Mouse (Mus musculus): ENCODE results near the gene Wfdc6a. TPM values are rescaled to one million over a fixed set of nuclear protein-coding genes. Genes with fewer than 3 reads are reported as not detected.

Gene Wfdc6a
- polyA plus RNA-seq, 1 experiment from 2014 or later, result not detected

GRCm38 (mm10) chr2:164544454-164545097, 40.7 kb downstream of the Wfdc6a start:
- H3K27ac ChIP-seq (replicated peaks), result no peak overlapping the region
- H3K9ac ChIP-seq, result no peak overlapping the region
- WGBS, result 62% methylated on average over 5 of the region's 5 CpGs
- no peaks in the 10 kb centered on the region for H3K9me3 ChIP-seq
- ATAC-seq (ENCODE audit: low read depth), result no peak
- H3K27me3 ChIP-seq, result 0 out of 2 replicates have a peak, but pooled peaks cover 3% of the 10 kb centered on the region
- no peak overlapping the region for H3K4me2 ChIP-seq
- no peak overlapping the region for H3K4me3 ChIP-seq
- H3K4me1 ChIP-seq (replicated peaks), result no peaks in the 10 kb centered on the region
- no peaks in the 10 kb centered on the region for H3K36me3 ChIP-seq

DNA sequence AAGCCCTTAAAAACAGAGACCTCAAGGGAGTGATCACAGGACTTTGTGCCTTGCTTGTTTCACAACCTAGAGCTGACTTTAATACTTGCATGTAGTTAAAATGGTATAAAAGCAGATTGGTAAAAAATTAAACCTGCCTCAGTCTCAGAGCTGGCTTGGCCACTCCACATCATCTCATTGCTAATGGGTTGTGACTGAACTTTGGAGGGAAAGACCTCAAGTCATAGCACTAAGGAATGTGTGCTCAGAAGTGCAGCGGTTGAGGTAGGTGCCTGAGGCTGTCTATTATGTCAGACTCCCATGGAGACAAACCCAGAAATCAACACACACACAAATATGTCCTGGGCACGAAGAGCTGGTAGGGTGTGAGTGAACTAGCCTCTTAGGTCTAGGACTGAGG, 41.5 kb downstream of the Wfdc6a start:
- Histone ChIP-seq H3K9me3 (no peaks in the 10 kb centered on the region), H3K4me1 (replicated peaks) (no peaks in the 10 kb centered on the region), H3K9ac (no peak overlapping the region), H3K27ac (replicated peaks) (no peak overlapping the region), H3K27me3 (no peaks in the 10 kb centered on the region), H3K36me3 (no peaks in the 10 kb centered on the region), H3K4me2 (no peak overlapping the region), H3K4me3 (no peak overlapping the region)
- no peak for ATAC-seq (ENCODE audit: low read depth)
- 82% methylated on average over 2 of the region's 2 CpGs for WGBS

- H3K9ac ChIP-seq, result no peak overlapping the region
- H3K9me3 ChIP-seq, result no peaks in the 10 kb centered on the region
- no peak overlapping the region for H3K4me3 ChIP-seq
- ATAC-seq (ENCODE audit: low read depth), result no peak
- H3K27ac ChIP-seq (replicated peaks), result no peak overlapping the region
- H3K27me3 ChIP-seq, result no peaks in the 10 kb centered on the region
- no peaks in the 10 kb centered on the region for H3K4me1 ChIP-seq (replicated peaks)
- H3K36me3 ChIP-seq, result no peaks in the 10 kb centered on the region
- no peak overlapping the region for H3K4me2 ChIP-seq
- 84% methylated on average over 7 of the region's 7 CpGs for WGBS
Measured at GRCm38 (mm10) chr2:164542598-164542997, 42.6 kb downstream of the Wfdc6a start.

GRCm38 (mm10) chr2:164542132-164542531, 43.1 kb downstream of the Wfdc6a start:
- H3K27ac ChIP-seq (replicated peaks), result no peak overlapping the region
- H3K4me2 ChIP-seq, result no peak overlapping the region
- H3K27me3 ChIP-seq, result no peaks in the 10 kb centered on the region
- no peaks in the 10 kb centered on the region for H3K4me1 ChIP-seq (replicated peaks)
- WGBS, result 84% methylated on average over 5 of the region's 5 CpGs
- no peaks in the 10 kb centered on the region for H3K9me3 ChIP-seq
- H3K36me3 ChIP-seq, result no peaks in the 10 kb centered on the region
- no peak overlapping the region for H3K4me3 ChIP-seq
- ATAC-seq (ENCODE audit: low read depth), result no peak
- H3K9ac ChIP-seq, result no peak overlapping the region

GRCm38 (mm10) chr2:164540652-164541427, 44.4 kb downstream of the Wfdc6a start:
- WGBS, result 56% methylated on average over 8 of the region's 8 CpGs
- ATAC-seq (ENCODE audit: low read depth), result no peak

GRCm38 (mm10) chr2:164537003-164537402, 48.2 kb downstream of the Wfdc6a start:
- 86% methylated on average over 4 of the region's 4 CpGs for WGBS

More at GRCm38 (mm10) chr2:164540652-164541427, 44.4 kb downstream of the Wfdc6a start:
- Histone ChIP-seq H3K27ac (replicated peaks) (no peak overlapping the region), H3K27me3 (no peaks in the 10 kb centered on the region), H3K9ac (no peak overlapping the region), H3K4me1 (replicated peaks) (no peaks in the 10 kb centered on the region), H3K4me2 (no peak overlapping the region), H3K9me3 (no peaks in the 10 kb centered on the region), H3K36me3 (no peaks in the 10 kb centered on the region), H3K4me3 (no peak overlapping the region)

DNA sequence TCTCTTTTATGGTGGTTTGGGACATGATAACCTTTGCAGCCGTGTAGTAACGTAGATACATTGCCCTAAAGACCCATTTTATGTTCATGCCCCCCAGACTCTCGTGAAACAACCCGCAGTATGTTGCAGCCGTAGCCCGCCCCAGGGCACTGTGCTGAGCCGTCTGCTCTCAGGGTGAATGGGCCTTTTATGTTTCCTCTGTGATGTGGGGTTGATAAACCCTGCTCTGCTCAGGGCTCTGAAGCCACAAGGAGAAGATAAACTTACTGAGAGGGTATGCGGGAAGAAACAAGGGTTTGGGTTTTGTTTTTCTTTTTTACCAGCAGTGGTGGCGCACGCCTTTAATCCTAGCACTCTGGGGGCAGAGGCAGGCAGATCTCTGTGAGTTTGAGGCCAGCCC, 50.9 kb downstream of the Wfdc6a start:
- H3K4me2 ChIP-seq, result no peak overlapping the region
- no peaks in the 10 kb centered on the region for H3K4me1 ChIP-seq (replicated peaks)
- no peak overlapping the region for H3K9ac ChIP-seq
- WGBS, result 65% methylated on average over 10 of the region's 10 CpGs
- no peaks in the 10 kb centered on the region for H3K9me3 ChIP-seq
- H3K27ac ChIP-seq (replicated peaks), result no peak overlapping the region
- no peak for ATAC-seq (ENCODE audit: low read depth)
- no peaks in the 10 kb centered on the region for H3K27me3 ChIP-seq
- H3K4me3 ChIP-seq, result no peak overlapping the region
- H3K36me3 ChIP-seq, result no peaks in the 10 kb centered on the region

More at GRCm38 (mm10) chr2:164537003-164537402, 48.2 kb downstream of the Wfdc6a start:
- Histone ChIP-seq H3K4me2 (no peak overlapping the region), H3K4me3 (no peak overlapping the region), H3K27me3 (no peaks in the 10 kb centered on the region), H3K27ac (replicated peaks) (no peak overlapping the region), H3K9ac (no peak overlapping the region), H3K4me1 (replicated peaks) (no peaks in the 10 kb centered on the region), H3K36me3 (no peaks in the 10 kb centered on the region), H3K9me3 (no peaks in the 10 kb centered on the region)
- no peak for ATAC-seq (ENCODE audit: low read depth)

DNA sequence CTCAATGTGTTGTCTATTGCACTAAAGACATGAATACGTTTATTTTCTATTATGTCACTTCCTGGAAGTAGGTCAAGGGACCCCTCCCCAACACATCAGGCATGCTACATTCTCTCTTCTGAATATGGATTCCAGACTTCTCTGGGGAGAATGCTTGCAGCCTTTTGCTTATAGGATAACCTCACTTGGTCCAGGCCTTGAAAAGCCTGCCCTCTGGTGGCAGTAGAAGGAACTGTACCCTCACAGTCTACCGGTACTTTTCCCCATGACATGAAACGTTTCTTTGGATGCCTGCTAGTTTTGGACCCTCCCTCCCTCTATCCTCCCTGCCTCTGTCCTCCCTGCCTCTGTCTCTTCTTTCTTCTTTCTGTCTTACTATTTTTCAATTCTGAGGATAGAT, 54.1 kb downstream of the Wfdc6a start:
- no peak overlapping the region for H3K9ac ChIP-seq
- peaks cover 7% of the 10 kb centered on the region for H3K9me3 ChIP-seq
- H3K27ac ChIP-seq (replicated peaks), result no peak overlapping the region
- H3K27me3 ChIP-seq, result no peaks in the 10 kb centered on the region
- no peaks in the 10 kb centered on the region for H3K36me3 ChIP-seq
- no peak; the same call in 1 of the 2 replicates for ATAC-seq (ENCODE audit: low read depth)
- WGBS, result 3% methylated on average over 3 of the region's 3 CpGs
- H3K4me2 ChIP-seq, result no peak overlapping the region
- H3K4me3 ChIP-seq, result no peak overlapping the region
- no peaks in the 10 kb centered on the region for H3K4me1 ChIP-seq (replicated peaks)

Other genes with a start within 250 kb of the Wfdc6a start
- gene Slpi, start 196.4 kb downstream of the Wfdc6a start, polyA plus RNA-seq (2015; fragmentation: Nextera tagmentation; extraction: Ambion mirVana), result 0.75 TPM in 1 of 2 replicates, not detected in the other
- gene Rbpjl, start 182.3 kb downstream of the Wfdc6a start, polyA plus RNA-seq (2015; fragmentation: Nextera tagmentation; extraction: Ambion mirVana), result 0.08 and 0.10 TPM in 2 replicates
- gene Matn4, start 180.3 kb downstream of the Wfdc6a start, polyA plus RNA-seq (2015; fragmentation: Nextera tagmentation; extraction: Ambion mirVana), result 7.3 and 13.2 TPM in 2 replicates
- gene Sdc4, start 141.6 kb downstream of the Wfdc6a start, polyA plus RNA-seq (2015; fragmentation: Nextera tagmentation; extraction: Ambion mirVana), result 9.4 and 12.1 TPM in 2 replicates
- gene Sys1, start 128.5 kb downstream of the Wfdc6a start, polyA plus RNA-seq (2015; fragmentation: Nextera tagmentation; extraction: Ambion mirVana), result 71.2 and 77.5 TPM in 2 replicates
- gene Gm20458, start 124.5 kb downstream of the Wfdc6a start, polyA plus RNA-seq (2015; fragmentation: Nextera tagmentation; extraction: Ambion mirVana), result 3.3 and 7.7 TPM in 2 replicates
- gene Trp53tg5, start 111.7 kb downstream of the Wfdc6a start, polyA plus RNA-seq (2015; fragmentation: Nextera tagmentation; extraction: Ambion mirVana), result not detected in 2 replicates
- 10.3 and 11.9 TPM in 2 replicates for gene Dbndd2, start 99.3 kb downstream of the Wfdc6a start, polyA plus RNA-seq (2015; fragmentation: Nextera tagmentation; extraction: Ambion mirVana)
- gene Pigt, start 87.9 kb downstream of the Wfdc6a start, polyA plus RNA-seq (2015; fragmentation: Nextera tagmentation; extraction: Ambion mirVana), result 69.1 and 71.8 TPM in 2 replicates
- gene Wfdc2, start 23.0 kb downstream of the Wfdc6a start, polyA plus RNA-seq (2015; fragmentation: Nextera tagmentation; extraction: Ambion mirVana), result 2.2 and 4.2 TPM in 2 replicates
- gene Spint3, start 12.0 kb downstream of the Wfdc6a start, polyA plus RNA-seq (2015; fragmentation: Nextera tagmentation; extraction: Ambion mirVana), result not detected in 2 replicates
- gene Eppin, start 8.1 kb upstream of the Wfdc6a start, polyA plus RNA-seq (2015; fragmentation: Nextera tagmentation; extraction: Ambion mirVana), result not detected in 2 replicates
- gene Wfdc6b, start 28.1 kb upstream of the Wfdc6a start, polyA plus RNA-seq (2015; fragmentation: Nextera tagmentation; extraction: Ambion mirVana), result not detected in 2 replicates
- not detected in 2 replicates for gene Wfdc8, start 28.2 kb upstream of the Wfdc6a start, polyA plus RNA-seq (2015; fragmentation: Nextera tagmentation; extraction: Ambion mirVana)
- gene Wfdc16, start 53.3 kb upstream of the Wfdc6a start, polyA plus RNA-seq (2015; fragmentation: Nextera tagmentation; extraction: Ambion mirVana), result not detected in 2 replicates
- not detected in 2 replicates for gene Wfdc10, start 70.6 kb upstream of the Wfdc6a start, polyA plus RNA-seq (2015; fragmentation: Nextera tagmentation; extraction: Ambion mirVana)
- gene Wfdc9, start 71.1 kb upstream of the Wfdc6a start, polyA plus RNA-seq (2015; fragmentation: Nextera tagmentation; extraction: Ambion mirVana), result not detected in 2 replicates
- not detected in 2 replicates for gene Wfdc11, start 88.6 kb upstream of the Wfdc6a start, polyA plus RNA-seq (2015; fragmentation: Nextera tagmentation; extraction: Ambion mirVana)
- gene Wfdc13, start 99.7 kb upstream of the Wfdc6a start, polyA plus RNA-seq (2015; fragmentation: Nextera tagmentation; extraction: Ambion mirVana), result not detected in 2 replicates
- not detected in 2 replicates for gene Spint4, start 113.1 kb upstream of the Wfdc6a start, polyA plus RNA-seq (2015; fragmentation: Nextera tagmentation; extraction: Ambion mirVana)
- not detected in 2 replicates for gene Spint5, start 129.9 kb upstream of the Wfdc6a start, polyA plus RNA-seq (2015; fragmentation: Nextera tagmentation; extraction: Ambion mirVana)
- gene Wfdc3, start 160.5 kb upstream of the Wfdc6a start, polyA plus RNA-seq (2015; fragmentation: Nextera tagmentation; extraction: Ambion mirVana), result 1.0 and 1.2 TPM in 2 replicates
- gene Dnttip1, start 160.5 kb upstream of the Wfdc6a start, polyA plus RNA-seq (2015; fragmentation: Nextera tagmentation; extraction: Ambion mirVana), result 67.1 and 71.4 TPM in 2 replicates
- 80.8 and 108 TPM in 2 replicates for gene Ube2c, start 184.5 kb upstream of the Wfdc6a start, polyA plus RNA-seq (2015; fragmentation: Nextera tagmentation; extraction: Ambion mirVana)
- gene Tnnc2, start 194.5 kb upstream of the Wfdc6a start, polyA plus RNA-seq (2015; fragmentation: Nextera tagmentation; extraction: Ambion mirVana), result 9.3 and 25.7 TPM in 2 replicates
- 17.1 and 22.9 TPM in 2 replicates for gene Snx21, start 200.4 kb upstream of the Wfdc6a start, polyA plus RNA-seq (2015; fragmentation: Nextera tagmentation; extraction: Ambion mirVana)
- gene Acot8, start 219.4 kb upstream of the Wfdc6a start, polyA plus RNA-seq (2015; fragmentation: Nextera tagmentation; extraction: Ambion mirVana), result 20.3 and 21.5 TPM in 2 replicates
- gene Zswim3, start 219.7 kb upstream of the Wfdc6a start, polyA plus RNA-seq (2015; fragmentation: Nextera tagmentation; extraction: Ambion mirVana), result 14.2 and 16.7 TPM in 2 replicates
- 22.3 and 23.7 TPM in 2 replicates for gene Zswim1, start 237.2 kb upstream of the Wfdc6a start, polyA plus RNA-seq (2015; fragmentation: Nextera tagmentation; extraction: Ambion mirVana)
- gene Spata25, start 243.1 kb upstream of the Wfdc6a start, polyA plus RNA-seq (2015; fragmentation: Nextera tagmentation; extraction: Ambion mirVana), result not detected in 2 replicates
- 97.5 and 109 TPM in 2 replicates for gene Ctsa, start 247.4 kb upstream of the Wfdc6a start, polyA plus RNA-seq (2015; fragmentation: Nextera tagmentation; extraction: Ambion mirVana)
- 4.9 and 5.4 TPM in 2 replicates for gene Neurl2, start 248.0 kb upstream of the Wfdc6a start, polyA plus RNA-seq (2015; fragmentation: Nextera tagmentation; extraction: Ambion mirVana)